Mouse (Mus musculus) liver, embryonic 11.5 days (tissue): ENCODE measurements at regions not wholly inside any gene's neighbourhood (a gene's known extent, or its start where the extent isn't known, plus 50 kb on each side); places are given as distances from the start of the nearest gene placed in this dataset.

Experiments used
- ATAC-seq: fragments of 200-750 bp; cut with Nextera tagmentation; replicated peaks from 2 replicates; pipeline ENCODE4 v1.8.0; 2017; ENCODE audit warnings: moderate number of reproducible peaks, mild to moderate bottlenecking, moderate TSS enrichment, moderate library complexity; ENCODE audit not compliant: low FRiP score
- DNase-seq: peaks from one replicate; pipeline ENCODE4 v3.0.0-alpha.2; 2017; ENCODE audit warnings: low spot score
- H3K27ac ChIP-seq: fragments of 300-500 bp; sonication (generic); 2 replicates; pipeline ENCODE4 v1.5.1; 2014; ENCODE audit warnings: mild to moderate bottlenecking, low read depth, low read length, control low read depth
- H3K27me3 ChIP-seq: fragments of 300-500 bp; sonication (generic); replicated peaks from 2 replicates; pipeline ENCODE4 v1.6.1; 2014; ENCODE audit warnings: low read length, mixed read lengths; ENCODE audit not compliant: control insufficient read depth, insufficient read depth
- H3K36me3 ChIP-seq: fragments of 300-500 bp; sonication (generic); 2 replicates; pipeline ENCODE4 v1.6.1; 2014; ENCODE audit warnings: mild to moderate bottlenecking, low read length, moderate library complexity, mixed read lengths; ENCODE audit not compliant: control insufficient read depth, insufficient read depth
- H3K4me1 ChIP-seq: fragments of 300-500 bp; sonication (generic); replicated peaks from 2 replicates; pipeline ENCODE4 v1.6.1; 2014; ENCODE audit warnings: low read length, mixed read lengths; ENCODE audit not compliant: control insufficient read depth, insufficient read depth
- H3K4me2 ChIP-seq: fragments of 300-500 bp; sonication (generic); 2 replicates; pipeline ENCODE4 v1.6.1; 2014; ENCODE audit warnings: mild to moderate bottlenecking, control low read depth, moderate library complexity
- H3K4me3 ChIP-seq: fragments of 300-500 bp; sonication (generic); 2 replicates; pipeline ENCODE4 v1.5.1; 2014; ENCODE audit warnings: low read depth, low read length, control low read depth
- H3K9ac ChIP-seq: fragments of 300-500 bp; sonication (generic); 2 replicates; pipeline ENCODE4 v1.6.1; 2014; ENCODE audit warnings: low read depth, low read length, control low read depth
- H3K9me3 ChIP-seq: fragments of 300-500 bp; sonication (generic); 2 replicates; pipeline ENCODE4 v1.6.1; 2016; ENCODE audit warnings: low read length, inconsistent platforms, mixed read lengths; ENCODE audit not compliant: control insufficient read depth
- WGBS: fragments of 180-500 bp; shearing (Covaris S2); extraction: QIAGEN DNeasy Blood & Tissue Kit; methylation state at CpG from one replicate; pipeline ENCODE4 v1.1.7; 2014; 5-methylcytosine and 5-hydroxymethylcytosine counted together

DNA sequence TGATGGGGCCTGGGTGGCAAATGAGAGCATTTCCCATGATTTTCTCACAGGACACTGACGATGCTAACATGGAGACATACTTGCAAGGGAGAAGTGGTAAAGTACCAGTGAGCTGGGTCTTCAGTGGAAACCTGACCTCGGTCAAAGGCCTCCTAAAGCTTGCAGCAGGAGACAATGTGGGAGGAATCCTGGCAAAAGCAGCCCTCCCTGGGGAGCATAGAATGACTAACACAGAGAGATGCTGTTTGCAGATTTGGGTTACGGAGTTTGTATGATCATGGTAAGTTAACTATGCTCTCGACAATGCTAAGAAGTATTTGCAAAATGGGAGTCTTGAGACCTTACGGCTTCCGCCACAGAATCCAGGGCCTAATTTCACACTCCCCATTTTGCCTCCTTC is 208.9 kb downstream of the Tle3 start:
- H3K27me3 ChIP-seq, result 0 out of 2 replicates have a peak, but pooled peaks cover 2% of the 10 kb centered on the region
- ATAC-seq, result no peak
- H3K9ac ChIP-seq, result no peak overlapping the region
- no peaks in the 10 kb centered on the region for H3K36me3 ChIP-seq
- H3K27ac ChIP-seq, result no peak overlapping the region
- DNase-seq, result no peak
- H3K4me2 ChIP-seq, result no peak overlapping the region
- no peak overlapping the region for H3K4me3 ChIP-seq
- H3K9me3 ChIP-seq, result no peaks in the 10 kb centered on the region
- H3K4me1 ChIP-seq, result peaks cover 4% of the 10 kb centered on the region
- 79% methylated on average over 6 of the region's 6 CpGs for WGBS

DNA sequence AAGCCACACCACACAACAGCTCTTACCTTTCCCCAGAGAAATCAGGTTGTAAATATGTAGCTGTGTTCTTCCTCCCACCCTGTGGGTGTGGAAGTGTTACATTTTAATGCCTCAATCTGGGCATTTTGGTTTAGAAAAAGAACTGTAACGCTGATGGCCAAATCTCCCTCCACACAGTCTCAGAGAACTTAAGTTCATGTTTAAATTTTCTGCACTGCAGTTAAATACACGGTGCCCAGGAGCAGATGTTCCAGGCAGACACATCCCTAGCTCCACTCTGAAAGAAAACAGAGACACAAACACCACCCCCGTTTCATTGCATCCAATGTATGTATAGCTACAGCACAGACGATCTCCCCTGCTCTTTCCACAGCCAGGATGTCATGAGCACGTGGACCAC is 206.1 kb downstream of the Tle3 start:
- H3K9me3 ChIP-seq, result no peaks in the 10 kb centered on the region
- no peak overlapping the region for H3K27ac ChIP-seq
- peaks cover 2% of the 10 kb centered on the region; the same call in 1 of the 2 replicates for H3K27me3 ChIP-seq
- ATAC-seq, result no peak
- H3K9ac ChIP-seq, result no peak overlapping the region
- H3K4me3 ChIP-seq, result no peak overlapping the region
- H3K36me3 ChIP-seq, result no peaks in the 10 kb centered on the region
- H3K4me2 ChIP-seq, result no peak overlapping the region
- no peak for DNase-seq
- 70% methylated on average over 5 of the region's 5 CpGs for WGBS
- no peaks in the 10 kb centered on the region for H3K4me1 ChIP-seq

DNA sequence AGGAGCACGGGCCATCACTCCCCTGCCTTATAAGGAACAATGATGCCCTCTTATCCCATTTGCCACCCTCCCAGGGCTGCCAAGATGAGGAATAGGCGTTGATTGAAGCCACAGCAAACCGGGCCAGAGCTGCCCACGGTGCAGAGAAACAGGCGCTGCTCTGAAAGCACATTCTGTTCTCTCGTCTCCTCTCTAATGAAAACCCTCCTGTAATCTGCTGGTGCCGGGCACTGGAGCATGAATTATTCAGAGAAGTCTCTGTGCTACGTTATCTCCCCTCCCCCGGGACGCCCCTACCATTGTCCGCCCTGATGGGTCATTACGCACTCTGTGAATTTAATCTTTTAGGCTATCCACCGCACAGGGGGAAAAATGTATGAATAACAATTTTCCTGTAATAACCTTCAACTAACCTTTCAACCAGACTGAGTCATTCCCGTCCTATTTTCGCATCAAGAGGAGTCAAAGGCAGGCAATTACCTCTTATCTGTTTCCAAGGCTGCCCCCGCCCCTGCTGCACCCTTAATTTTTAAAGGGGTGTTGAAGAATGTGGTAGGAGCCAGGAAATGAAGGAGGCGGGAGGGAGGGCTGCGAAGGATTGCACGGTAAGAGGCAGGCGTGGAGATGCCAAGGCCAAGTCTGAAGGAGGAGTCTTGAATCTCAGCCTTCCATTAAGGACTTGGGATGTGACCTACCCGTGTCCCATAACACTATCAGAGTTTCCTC is 201.6 kb downstream of the Tle3 start:
- DNase-seq (no peak), ATAC-seq (no peak)
- Histone ChIP-seq H3K27ac (no peak overlapping the region), H3K4me3 (no peak overlapping the region), H3K4me1 (no peaks in the 10 kb centered on the region), H3K9me3 (no peaks in the 10 kb centered on the region; the same call in 1 of the 2 replicates), H3K9ac (no peak overlapping the region), H3K36me3 (no peaks in the 10 kb centered on the region), H3K27me3 (no peaks in the 10 kb centered on the region; the same call in 1 of the 2 replicates), H3K4me2 (no peak overlapping the region)
- WGBS, result 48% methylated on average over 21 of the region's 21 CpGs

DNA sequence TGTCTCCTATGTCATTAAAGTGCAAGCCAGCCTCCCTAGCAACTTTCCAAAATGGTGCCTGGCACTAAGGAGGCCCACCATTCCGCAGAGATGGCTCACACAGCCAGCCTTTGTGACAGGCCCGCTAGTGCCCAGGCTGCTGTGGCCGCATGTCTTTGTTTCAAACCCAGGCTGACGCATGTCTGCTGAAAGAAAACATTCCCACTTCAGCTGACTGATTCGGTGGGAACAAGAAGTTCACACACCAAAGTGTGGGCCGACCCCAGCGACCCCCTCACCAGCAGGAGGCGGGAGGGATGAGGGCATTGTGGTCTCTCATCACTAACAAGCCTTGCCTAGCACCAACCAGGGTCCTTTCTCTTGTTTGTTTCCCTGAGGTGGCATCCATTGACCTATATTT is 190.9 kb downstream of the Tle3 start:
- Histone ChIP-seq H3K36me3 (no peaks in the 10 kb centered on the region), H3K27me3 (peaks cover 4% of the 10 kb centered on the region; the same call in 1 of the 2 replicates), H3K4me1 (no peaks in the 10 kb centered on the region), H3K27ac (no peak overlapping the region), H3K9ac (no peak overlapping the region), H3K4me3 (no peak overlapping the region), H3K4me2 (no peak overlapping the region), H3K9me3 (no peaks in the 10 kb centered on the region)
- 58% methylated on average over 8 of the region's 8 CpGs for WGBS
- DNase-seq, result no peak
- no peak for ATAC-seq

DNA sequence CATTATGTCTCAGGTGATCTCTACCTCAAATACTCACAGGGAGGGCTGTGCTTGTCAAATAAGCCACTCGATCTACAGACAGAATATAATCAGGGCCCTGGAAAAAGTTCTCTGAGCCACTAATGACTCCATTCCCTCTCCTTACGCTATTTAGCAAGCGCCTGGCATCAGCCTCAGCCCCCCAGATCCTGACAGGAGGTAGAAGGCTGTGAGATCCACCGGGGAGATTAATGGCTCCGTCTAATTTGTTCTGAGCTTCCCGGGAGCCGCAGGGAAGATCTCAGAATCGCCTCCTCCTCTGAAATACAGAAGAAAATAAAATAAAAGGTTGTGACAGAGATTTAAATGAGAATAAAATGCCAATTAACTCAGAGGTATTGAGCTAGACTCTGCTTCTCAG is 189.4 kb downstream of the Tle3 start:
- no peak for DNase-seq
- H3K9me3 ChIP-seq, result no peaks in the 10 kb centered on the region
- no peaks in the 10 kb centered on the region for H3K36me3 ChIP-seq
- H3K4me1 ChIP-seq, result no peaks in the 10 kb centered on the region
- 39% methylated on average over 8 of the region's 8 CpGs for WGBS
- no peak overlapping the region for H3K9ac ChIP-seq
- no peak overlapping the region for H3K4me2 ChIP-seq
- H3K27me3 ChIP-seq, result peaks cover 4% of the 10 kb centered on the region; the same call in 1 of the 2 replicates
- no peak overlapping the region for H3K4me3 ChIP-seq
- no peak overlapping the region for H3K27ac ChIP-seq
- no peak for ATAC-seq

DNA sequence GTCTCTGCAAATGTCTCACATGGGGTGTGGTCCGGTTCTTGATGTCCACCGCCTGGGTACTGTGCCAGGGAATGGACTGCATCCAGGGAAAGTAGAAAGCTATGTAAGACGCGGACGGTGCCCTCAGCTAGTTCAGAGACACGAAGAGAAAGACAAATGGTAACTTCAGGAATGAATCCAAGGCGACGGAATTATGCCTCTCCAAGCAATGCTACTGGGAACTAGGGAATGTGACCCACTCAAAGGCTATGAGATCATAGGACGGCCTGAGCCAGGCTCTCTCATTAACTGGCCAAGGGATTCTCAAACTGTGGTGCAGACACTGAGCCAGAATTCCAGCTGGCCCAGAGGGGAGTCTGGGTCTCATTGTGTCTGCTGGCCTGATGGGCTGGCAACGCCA is 186.5 kb downstream of the Tle3 start:
- Histone ChIP-seq H3K9me3 (no peaks in the 10 kb centered on the region), H3K27ac (no peak overlapping the region), H3K9ac (no peak overlapping the region), H3K36me3 (no peaks in the 10 kb centered on the region), H3K27me3 (peaks cover 4% of the 10 kb centered on the region; the same call in 1 of the 2 replicates), H3K4me2 (no peak overlapping the region), H3K4me1 (no peaks in the 10 kb centered on the region), H3K4me3 (no peak overlapping the region)
- 87% methylated on average over 10 of the region's 10 CpGs for WGBS
- ATAC-seq (no peak), DNase-seq (no peak)

DNA sequence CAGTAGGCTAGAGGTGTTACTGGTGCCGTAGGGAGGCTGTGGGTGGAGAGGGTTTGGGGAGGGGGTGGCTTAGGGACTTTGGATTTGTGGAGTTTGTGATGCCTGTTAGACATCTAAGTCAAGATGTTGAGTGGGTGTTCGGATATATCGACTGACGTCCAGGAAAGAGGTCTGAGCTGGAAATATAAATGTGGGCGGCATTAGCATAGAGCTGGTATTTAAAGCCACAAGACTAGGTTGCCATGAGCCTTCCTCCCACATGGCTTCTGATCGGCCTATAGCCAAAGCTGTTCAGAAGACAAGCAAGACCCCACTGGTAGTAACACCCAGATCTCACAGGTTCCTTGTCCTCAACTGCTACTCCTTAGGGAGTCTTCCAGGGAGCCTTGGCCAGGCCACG is 184.9 kb downstream of the Tle3 start:
- Histone ChIP-seq H3K4me3 (no peak overlapping the region), H3K4me2 (no peak overlapping the region), H3K27ac (no peak overlapping the region), H3K36me3 (no peaks in the 10 kb centered on the region), H3K27me3 (peaks cover 4% of the 10 kb centered on the region; the same call in 1 of the 2 replicates), H3K4me1 (no peaks in the 10 kb centered on the region), H3K9me3 (no peaks in the 10 kb centered on the region), H3K9ac (no peak overlapping the region)
- 83% methylated on average over 7 of the region's 7 CpGs for WGBS
- no peak for ATAC-seq
- no peak for DNase-seq

DNA sequence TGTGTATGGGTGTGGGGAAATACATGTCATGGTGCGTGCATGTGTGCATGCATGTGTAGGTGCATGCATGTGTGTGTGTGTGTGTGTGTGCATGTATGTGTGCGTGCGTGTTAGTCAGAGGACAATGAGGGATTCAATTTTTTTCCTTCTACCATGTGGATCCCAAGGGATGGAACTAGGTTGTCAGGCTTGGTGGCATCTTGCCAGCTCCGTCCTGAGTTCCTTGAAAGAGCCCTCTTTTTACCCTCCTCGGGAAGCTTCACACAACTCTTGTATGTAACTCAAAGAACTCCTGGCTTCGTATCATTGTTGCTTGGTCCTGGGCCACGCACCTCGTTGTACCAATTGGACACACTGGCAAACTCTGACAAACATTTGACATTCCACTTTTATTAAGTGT is 183.0 kb downstream of the Tle3 start:
- H3K27me3 ChIP-seq, result no peaks in the 10 kb centered on the region
- H3K9me3 ChIP-seq, result no peaks in the 10 kb centered on the region
- ATAC-seq, result no peak
- H3K4me2 ChIP-seq, result no peak overlapping the region
- no peaks in the 10 kb centered on the region for H3K36me3 ChIP-seq
- H3K4me3 ChIP-seq, result no peak overlapping the region
- 88% methylated on average over 8 of the region's 8 CpGs for WGBS
- no peak overlapping the region for H3K27ac ChIP-seq
- DNase-seq, result no peak
- H3K9ac ChIP-seq, result no peak overlapping the region
- no peaks in the 10 kb centered on the region for H3K4me1 ChIP-seq

DNA sequence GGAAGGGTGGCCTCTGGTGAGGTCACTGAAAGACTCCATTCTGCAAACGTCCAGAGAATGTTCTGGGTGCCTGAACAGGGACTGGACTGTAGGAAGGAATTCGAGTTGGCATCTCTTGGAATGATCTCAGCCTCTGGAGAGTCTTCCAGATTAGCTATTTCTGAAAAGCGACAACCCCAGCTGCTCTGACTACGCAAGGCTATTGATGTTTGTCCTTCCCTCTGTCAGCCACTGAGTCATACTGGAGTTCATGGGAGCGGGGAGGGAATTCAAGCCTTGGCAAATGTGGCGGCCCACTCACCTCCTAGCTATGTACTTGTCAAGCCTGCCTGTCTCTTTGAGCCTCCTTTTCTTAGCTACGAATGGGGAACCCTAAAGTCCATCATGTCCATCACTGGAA is 182.4 kb downstream of the Tle3 start:
- Histone ChIP-seq H3K4me2 (no peak overlapping the region), H3K4me3 (no peak overlapping the region), H3K9me3 (no peaks in the 10 kb centered on the region), H3K36me3 (no peaks in the 10 kb centered on the region), H3K4me1 (no peaks in the 10 kb centered on the region), H3K27me3 (no peaks in the 10 kb centered on the region), H3K9ac (no peak overlapping the region), H3K27ac (no peak overlapping the region)
- WGBS, result 79% methylated on average over 7 of the region's 7 CpGs
- ATAC-seq (no peak), DNase-seq (no peak)
